Mouse (Mus musculus) cortical plate, adult 2 months (tissue): ENCODE measurements around the gene Hyal3.
"Not testable (repeated sequence)": the region's sequence is repeated elsewhere in the genome, so short reads cannot be mapped to it uniquely, and the experiment has no call there.

Source experiments
- CTCF ChIP-seq: fragments of 200-500 bp; IDR thresholded peaks from 2 replicates; pipeline ENCODE4 v1.5.1; 2011; ENCODE audit warnings: mild to moderate bottlenecking, control low read depth, low read length; ENCODE audit not compliant: insufficient read depth; ENCODE audit errors: extremely low read depth
- POLR2A ChIP-seq: fragments of 200-500 bp; IDR thresholded peaks from 2 replicates; pipeline ENCODE4 v1.6.1; 2011; ENCODE audit warnings: mild to moderate bottlenecking, low read length, control low read depth; ENCODE audit not compliant: insufficient read depth; ENCODE audit errors: extremely low read depth

DNA sequence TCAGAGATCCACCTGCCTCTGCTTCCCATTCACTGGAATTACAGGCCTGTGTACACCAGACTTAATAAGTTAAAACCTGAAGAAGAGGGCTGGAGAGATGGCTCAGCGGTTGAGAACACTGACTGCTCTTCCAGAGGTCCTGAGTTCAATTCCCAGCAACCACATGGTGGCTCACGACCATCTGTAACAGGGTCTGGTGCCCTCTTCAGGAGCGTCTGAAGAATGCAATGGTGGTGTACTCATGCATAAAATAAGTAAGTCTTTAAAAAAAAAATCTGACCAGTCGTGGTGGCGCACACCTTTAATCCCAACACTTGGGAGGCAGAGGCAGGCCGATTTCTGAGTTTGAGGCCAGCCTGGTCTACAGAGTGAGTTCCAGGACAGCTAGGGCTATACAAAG lies 6.8 kb upstream of the Hyal3 start:
- not testable (repeated sequence) for TF ChIP-seq CTCF, POLR2A
